Mouse (Mus musculus): ENCODE data around the gene Gng10.

Gng10 gene

DNA sequence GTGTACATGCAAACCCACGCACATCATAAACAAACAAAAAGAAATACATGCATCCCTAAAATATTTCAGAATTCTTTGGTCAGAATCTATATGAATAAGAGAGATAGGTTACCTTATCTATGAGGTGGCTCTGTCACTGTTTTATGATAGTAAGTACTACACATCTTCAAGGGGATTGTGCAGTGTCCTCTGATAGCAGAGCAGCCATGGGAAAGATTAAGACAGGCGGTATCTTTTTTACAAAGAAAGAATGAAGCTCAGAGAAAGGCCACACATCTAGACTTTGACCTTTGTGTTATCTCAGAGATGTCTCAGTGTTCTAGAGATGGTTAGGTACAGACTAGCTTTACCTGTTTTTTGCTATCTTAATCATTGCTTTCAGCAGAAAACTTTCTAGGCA lies 18.0 kb upstream of the Gng10 start:
- DNase-seq = no peak

DNA sequence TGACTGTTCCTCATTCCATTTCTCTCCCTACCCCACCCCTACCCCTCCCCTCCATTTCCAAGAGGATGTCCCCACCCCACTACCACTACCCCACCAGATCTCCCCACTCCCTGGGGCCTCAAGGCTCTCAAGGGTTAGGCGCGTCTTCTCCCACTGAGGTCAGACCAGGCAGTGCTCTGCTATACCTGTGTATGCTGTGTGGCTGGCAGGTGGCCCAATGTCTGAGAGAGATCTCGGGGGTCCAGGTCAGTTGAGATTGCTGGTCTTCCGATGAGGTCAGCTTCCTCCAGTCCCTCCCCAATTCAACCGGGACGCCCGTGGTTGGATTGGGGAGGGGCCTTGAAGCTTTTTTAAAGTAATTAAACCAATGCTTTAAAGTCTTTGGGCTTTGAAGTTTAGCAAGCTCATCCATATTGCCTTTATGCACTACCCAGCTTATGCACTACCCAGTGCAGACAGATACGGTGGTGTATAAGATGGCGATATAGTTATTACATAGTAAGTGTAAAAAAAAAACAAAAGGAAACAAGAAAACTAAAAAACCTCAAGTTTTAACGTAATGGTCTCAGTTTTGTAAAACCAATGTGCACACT lies 467 bp upstream of the Gng10 start:
- no peak for DNase-seq

DNA sequence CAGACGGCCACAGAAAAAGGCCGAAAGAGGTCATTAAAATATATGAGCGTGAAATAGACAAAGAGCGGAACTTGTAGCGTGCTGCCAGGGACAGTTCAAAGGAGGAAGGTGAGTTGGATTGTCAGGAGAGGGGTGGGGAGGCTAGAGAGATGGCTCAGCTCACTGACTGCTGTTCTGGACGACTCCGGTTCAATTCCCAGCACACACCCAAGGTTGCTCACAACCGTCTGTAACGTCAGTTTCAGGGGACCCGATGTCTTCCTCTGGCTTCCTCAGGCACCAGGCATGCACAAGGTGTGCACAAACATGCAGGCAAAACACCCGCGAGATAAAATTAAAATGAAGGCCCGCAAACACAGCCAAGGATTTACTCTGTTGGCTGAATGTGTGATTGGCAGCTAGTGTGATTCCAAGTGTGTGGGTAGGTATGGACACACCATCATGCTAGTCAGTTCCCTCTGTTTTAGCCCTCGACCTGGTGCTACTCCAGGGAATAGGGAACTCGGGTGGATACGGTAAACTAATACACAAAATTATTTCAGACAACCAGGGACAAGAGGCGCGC lies 980 bp downstream of the Gng10 start:
- DNase-seq = no peak

DNA sequence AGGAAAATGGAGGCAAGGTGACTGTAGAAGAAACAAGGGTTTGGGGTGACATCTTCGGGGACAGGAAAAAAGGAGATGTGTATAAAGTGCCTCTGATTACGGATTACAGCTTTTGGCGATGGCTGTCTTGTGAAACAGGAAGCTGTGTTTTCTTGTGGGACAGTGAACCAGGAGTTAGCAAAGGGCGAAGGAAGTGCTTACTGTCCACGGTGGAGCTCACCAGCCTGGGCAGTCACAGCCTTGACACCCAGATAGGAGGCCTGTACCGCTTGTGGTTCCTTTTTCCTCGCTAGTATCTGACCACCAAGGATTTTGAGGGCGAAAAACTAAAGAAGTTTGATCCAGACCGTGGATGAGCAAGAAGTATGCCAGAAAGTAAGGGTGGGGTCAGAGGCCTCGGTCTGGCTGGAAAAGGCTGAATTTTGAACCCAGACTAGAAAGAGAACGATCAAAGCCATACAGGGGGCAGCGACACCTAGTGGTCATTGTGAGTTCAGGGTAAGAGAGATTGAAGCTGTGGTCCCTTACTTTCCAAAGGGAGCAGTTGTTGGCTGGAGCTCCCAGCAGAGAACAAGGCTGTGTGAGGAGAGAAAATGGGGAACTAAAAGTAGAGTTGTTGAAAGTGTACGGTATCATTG lies 1.7 kb downstream of the Gng10 start:
- DNase-seq = peak; percentile 49 to 73

DNA sequence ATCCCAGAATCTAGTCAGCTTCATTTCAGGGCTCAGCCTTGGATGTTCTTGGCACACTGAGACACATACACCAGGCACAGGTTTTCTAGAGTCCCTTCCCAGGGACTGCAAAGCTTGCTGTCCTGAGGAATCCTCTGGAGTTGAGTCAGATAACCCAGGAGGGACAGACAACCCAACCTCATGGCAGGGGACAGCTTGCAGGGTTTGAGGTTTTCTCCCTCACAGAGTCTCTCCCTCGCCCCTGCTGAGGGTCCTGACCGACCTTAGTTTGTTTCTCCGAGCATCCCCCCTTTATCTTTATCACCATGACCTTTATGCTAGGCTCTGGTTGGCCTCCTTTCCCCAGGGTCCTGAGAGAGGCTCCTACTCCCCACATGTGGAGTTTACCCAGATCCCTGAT lies 2.6 kb downstream of the Gng10 start:
- no peak for DNase-seq

DNA sequence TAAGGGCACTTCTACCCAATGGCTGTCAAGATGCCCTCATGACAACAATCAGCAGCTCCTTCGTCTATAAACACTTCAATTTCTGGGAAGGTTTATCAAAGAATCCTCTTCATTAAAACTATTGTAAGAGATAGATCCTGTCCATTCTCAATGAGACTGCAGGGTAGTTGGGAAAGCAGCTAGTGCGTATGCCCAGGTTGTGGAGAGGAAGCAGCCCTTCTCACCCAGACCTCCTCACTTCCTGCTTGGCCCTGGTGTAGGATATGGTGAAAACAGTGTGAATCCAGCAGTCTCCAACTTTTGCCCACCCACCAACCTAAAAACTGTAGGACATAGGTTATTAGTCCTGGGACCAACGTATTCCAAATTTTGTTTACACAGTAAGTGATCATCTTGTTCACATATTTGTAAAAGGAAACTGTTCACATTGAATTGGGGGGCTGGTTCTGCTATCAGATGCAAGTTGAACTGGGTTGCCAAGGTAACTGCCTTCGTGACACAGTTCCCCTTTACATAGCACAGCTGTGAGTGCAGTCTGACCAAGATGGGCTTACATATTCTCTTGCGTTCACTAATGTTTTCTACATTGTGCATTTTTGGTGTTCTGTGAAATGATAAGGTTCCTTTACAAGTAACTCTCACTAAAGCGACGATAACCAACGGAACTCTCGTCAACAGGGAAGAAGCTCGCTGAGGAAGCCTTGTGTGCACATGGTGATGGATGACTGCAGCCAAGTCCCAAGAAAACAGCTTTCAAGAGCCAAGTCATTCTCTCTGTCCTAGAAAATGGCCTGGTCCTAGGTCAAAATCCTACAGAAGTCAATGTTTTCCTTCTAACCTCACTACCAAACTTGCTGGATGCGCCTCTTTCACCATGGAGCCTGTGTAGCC lies 5.8 kb downstream of the Gng10 start:
- DNase-seq = peak in 1 of 2 experiments; percentile 11

DNA sequence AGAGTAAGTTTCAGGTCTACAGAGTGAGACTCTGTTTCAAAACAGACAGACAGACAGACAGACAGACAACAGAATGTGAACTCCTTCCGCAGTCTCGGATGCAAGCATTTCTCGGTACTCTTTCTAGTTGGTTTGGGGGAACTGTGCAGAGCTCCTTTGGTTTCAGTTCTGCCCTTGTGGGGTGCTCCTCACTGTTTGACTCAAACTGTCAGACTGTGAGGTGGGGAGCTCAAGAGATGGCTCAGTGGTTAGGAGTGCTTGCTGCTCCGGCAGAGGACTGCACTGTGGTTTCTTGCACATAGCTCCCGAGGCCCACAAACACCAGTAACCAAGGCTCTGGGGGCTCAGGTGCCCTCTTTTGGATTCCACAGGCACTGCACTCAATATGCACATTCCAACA lies 8.2 kb downstream of the Gng10 start:
- DNase-seq = peak; percentile 9 to 12

DNA sequence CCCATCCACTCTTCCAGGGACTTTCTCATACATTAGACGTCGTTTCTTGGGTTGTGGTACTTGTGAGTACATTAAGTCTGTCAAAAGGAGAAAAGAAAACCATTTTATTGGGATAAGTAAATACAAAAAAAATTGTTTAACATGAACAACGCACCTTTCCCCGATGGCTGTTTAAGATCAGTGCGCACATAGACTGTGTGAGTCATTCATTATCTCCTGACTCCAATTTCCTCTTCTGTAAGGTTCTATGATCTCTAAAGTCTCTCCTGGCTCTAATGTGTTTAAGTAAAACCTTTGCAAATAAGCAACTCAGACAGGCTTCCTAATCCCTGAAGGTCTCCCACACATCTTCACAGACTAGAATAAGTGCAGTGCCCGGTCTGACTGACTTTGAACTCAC lies 9.0 kb downstream of the Gng10 start:
- DNase-seq = no peak

DNA sequence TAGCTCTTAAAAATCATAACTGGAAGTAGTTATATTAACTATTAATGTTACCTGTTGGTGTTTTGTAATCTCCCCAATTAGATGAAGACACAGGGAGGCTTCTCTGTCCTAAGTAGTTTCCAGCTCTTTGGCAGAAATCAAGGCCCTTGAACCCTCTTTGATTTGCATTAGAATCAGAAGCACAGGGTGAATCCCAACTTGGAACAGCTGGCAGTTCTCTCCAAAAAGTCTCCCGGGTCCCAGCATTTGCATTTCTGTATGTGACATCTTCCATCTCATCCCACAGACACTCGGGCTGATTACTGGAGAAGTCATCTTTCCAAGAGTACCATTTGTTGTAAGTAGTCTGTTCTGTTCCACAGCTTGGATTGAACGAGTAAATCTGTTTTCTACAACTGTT lies 12.3 kb downstream of the Gng10 start:
- no peak for DNase-seq

DNA sequence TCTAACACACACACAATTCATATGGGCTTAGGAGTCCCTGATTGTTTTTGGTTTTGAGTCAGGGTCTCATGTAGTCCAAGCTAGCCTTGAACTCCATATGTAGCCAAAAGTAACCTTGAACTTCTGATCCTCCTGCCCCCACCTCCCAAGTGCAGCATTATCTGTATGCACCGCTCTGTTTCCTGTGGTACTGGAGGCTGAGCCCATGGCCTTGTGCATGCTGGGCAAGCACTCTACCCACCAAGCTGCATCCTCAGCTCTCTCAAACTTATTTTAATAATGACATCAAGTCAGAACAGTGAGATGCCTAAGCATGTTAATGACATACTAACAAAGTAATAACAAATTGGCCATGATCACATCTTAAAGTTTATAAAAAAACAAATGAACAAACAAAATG lies 16.2 kb downstream of the Gng10 start:
- no peak for DNase-seq

DNA sequence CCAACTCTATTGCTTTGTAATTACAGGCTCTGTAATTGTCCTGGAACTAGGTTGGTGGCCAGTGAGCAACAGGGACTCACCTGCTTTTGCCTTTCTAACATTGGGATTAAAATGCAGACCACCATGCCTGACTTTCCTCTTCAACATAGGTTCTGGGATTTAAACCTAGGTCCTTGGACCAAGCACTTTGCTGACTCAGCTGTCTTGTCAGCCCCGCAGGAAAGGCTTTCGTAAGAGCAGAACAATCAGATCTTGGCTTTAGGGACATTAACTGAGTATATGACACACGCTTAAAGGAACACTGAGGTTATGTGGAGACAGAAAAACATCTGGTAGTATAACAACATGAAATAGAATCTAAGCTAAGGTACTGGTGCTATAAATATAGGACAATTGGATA lies 23.0 kb downstream of the Gng10 start:
- no peak for DNase-seq

DNA sequence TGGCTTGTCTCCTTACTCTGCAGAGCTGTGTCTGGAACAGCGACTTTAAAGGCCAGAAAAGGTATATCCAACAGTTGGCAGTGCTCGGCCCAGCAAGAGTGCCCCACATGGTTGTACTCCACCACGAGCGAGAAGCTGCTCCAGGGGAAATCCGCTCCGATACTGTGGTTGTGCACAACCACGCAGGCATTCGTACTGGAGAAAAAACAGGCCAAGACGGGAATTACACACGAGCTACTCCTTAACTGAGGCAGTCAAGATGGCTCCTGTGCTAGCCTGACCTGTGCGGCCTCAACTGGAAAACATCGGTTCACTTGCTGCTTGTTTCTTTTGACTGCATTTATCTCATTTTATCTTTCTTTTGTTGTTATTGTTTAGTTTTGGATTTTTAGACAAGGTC lies 27.6 kb downstream of the Gng10 start:
- no peak for DNase-seq

DNA sequence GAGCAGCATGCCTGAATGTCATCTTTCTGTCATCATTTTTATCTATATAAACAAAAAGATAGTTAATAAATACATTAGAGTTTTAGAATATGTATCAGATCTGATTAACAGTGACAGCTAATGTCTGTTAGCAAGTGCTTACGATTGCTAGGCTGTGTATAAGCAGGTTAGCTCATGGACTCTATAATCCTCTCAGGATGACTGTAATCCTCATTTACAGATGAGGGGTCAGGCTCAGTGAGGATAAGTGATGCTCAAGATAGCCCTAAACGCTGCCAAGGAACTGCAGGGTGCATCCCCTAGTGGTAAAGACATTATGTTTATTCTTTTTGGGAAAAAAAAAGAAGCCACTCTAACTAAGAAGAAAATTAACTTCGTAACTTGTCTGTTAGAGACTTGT lies 34.4 kb downstream of the Gng10 start:
- no peak for DNase-seq

DNA sequence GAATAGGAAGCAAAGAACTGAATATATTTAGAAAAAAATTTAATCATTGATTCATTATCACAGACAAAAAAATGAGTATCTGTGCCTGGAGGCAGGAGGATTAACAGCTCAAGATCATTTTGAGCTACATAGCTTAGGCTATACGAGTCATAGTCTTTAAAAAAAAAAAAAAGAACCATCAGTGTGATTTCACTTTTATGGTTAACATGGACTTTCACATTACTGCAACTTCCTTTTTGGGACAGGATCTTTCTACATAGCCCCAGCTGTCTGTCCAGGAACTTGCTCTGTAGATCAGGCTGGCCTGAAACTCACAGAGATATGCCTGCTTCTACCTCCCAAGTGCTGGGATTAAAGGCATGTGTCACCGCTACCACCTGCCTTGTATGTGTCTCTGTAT lies 48.5 kb downstream of the Gng10 start:
- DNase-seq = no peak

DNA sequence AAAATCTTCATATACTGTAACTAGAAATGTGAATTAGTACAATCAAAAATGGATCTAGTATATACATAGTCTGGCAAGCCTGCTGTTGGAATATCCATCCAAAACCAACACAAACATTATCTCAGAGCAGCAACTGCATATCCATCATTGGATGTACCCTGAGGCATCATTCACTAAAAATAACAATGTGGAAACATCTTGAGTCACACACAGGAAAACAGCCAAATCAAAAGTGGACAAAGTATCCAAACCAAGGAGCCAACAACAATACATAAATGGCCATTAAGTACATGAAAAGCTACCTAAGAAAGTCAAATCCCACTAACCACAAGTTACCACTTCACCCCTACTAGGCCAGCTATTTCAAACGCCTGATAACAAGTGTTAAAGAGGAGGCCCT lies 54.5 kb downstream of the Gng10 start:
- no peak for DNase-seq
